Mouse (Mus musculus): ENCODE measurements around the gene B3gnt4. TPM values are rescaled to one million over a fixed set of nuclear protein-coding genes. Genes with fewer than 3 reads are reported as not detected.
"Not testable (repeated sequence)": the region's sequence is repeated elsewhere in the genome, so short reads cannot be mapped to it uniquely, and the experiment has no call there.

B3gnt4 gene
- polyA plus RNA-seq, 1 experiment from 2014 or later: 0.46 TPM

GRCm38 (mm10) chr5:123489112-123489785, 21.0 kb upstream of the B3gnt4 start, which contains the start of the genes Lrrc43 and Il31:
TSS of gene Lrrc43 (plus strand) at chr5:123489305.
TSS of gene Il31 (minus strand) at chr5:123489489.
- Histone ChIP-seq H3K27me3 (ENCODE audit: insufficient read depth, low read length) (no peaks in the 10 kb centered on the region), H3K4me2 (ENCODE audit: low read length) (peak within 1 kb of the TSS; percentile 40), H3K36me3 (ENCODE audit: insufficient read depth, low read length) (no peaks in the 10 kb centered on the region), H3K4me3 (replicated peaks; ENCODE audit: low read depth, low read length) (no peak within 1 kb of the TSS), H3K4me1 (replicated peaks; ENCODE audit: insufficient read depth, low read length) (0 out of 2 replicates have a peak, but pooled peaks cover 4% of the 10 kb centered on the region), H3K9ac (ENCODE audit: low read depth, low read length) (no peak within 1 kb of the TSS), H3K9me3 (replicated peaks; ENCODE audit: low read length) (no peaks in the 10 kb centered on the region), H3K27ac (no peak within 1 kb of the TSS)
- 9% methylated on average over 25 of the region's 25 CpGs for WGBS
- no peak for TF ChIP-seq CTCF (IDR thresholded peaks at IDR 0.05; ENCODE audit: low read depth)
- DNase-seq (ENCODE audit: low spot score): peak; percentile 29
- peak; percentile 54; the same call in 1 of the 2 replicates for ATAC-seq (replicated peaks; ENCODE audit: low FRiP score, low read depth)

GRCm38 (mm10) chr5:123489935-123490334, 20.3 kb upstream of the B3gnt4 start:
- no peak overlapping the region for H3K27ac ChIP-seq
- ATAC-seq (replicated peaks; ENCODE audit: low FRiP score, low read depth): no peak
- WGBS: 28% methylated on average over 9 of the region's 9 CpGs

DNA sequence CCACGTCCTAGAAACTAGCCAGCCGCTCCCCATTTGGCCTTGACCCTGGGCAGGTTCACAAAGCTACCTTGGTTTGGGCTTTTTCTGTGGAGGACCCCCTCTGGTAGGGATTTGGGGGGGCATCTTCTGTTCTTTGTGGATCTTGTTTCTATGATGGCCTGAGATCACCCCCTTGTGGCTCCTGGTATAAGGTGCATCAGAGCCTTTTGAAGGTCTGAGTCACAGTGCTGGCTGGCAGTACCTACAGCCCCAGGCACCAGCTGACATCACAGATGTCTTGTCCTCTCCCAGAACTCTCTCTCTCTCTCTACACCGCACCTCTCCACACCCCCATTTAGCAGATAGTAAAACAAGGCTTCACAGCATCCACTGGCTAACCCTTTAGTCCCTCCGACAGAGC, 10.5 kb upstream of the B3gnt4 start:
- DNase-seq (ENCODE audit: low spot score) (peak; percentile 44), ATAC-seq (replicated peaks; ENCODE audit: low FRiP score, low read depth) (no peak)
- Histone ChIP-seq H3K9ac (ENCODE audit: low read depth, low read length) (no peak overlapping the region), H3K36me3 (ENCODE audit: insufficient read depth, low read length) (no peaks in the 10 kb centered on the region), H3K4me3 (replicated peaks; ENCODE audit: low read depth, low read length) (no peak overlapping the region), H3K9me3 (replicated peaks; ENCODE audit: low read length) (no peaks in the 10 kb centered on the region), H3K4me1 (replicated peaks; ENCODE audit: insufficient read depth, low read length) (no peaks in the 10 kb centered on the region), H3K27ac (no peak overlapping the region), H3K4me2 (ENCODE audit: low read length) (no peak overlapping the region), H3K27me3 (ENCODE audit: insufficient read depth, low read length) (no peaks in the 10 kb centered on the region)
- peak; percentile 68 for TF ChIP-seq CTCF (IDR thresholded peaks at IDR 0.05; ENCODE audit: low read depth)
- WGBS: 38% methylated on average over 4 of the region's 4 CpGs

More at GRCm38 (mm10) chr5:123489935-123490334, 20.3 kb upstream of the B3gnt4 start:
- Histone ChIP-seq H3K4me3 (replicated peaks; ENCODE audit: low read depth, low read length) (no peak overlapping the region), H3K9me3 (replicated peaks; ENCODE audit: low read length) (no peaks in the 10 kb centered on the region), H3K27me3 (ENCODE audit: insufficient read depth, low read length) (no peaks in the 10 kb centered on the region), H3K4me1 (replicated peaks; ENCODE audit: insufficient read depth, low read length) (0 out of 2 replicates have a peak, but pooled peaks cover 4% of the 10 kb centered on the region), H3K9ac (ENCODE audit: low read depth, low read length) (no peak overlapping the region), H3K4me2 (ENCODE audit: low read length) (no peak overlapping the region), H3K36me3 (ENCODE audit: insufficient read depth, low read length) (no peaks in the 10 kb centered on the region)
- TF ChIP-seq CTCF (IDR thresholded peaks at IDR 0.05; ENCODE audit: low read depth): no peak
- DNase-seq (ENCODE audit: low spot score): peak; percentile 27

- Histone ChIP-seq H3K27ac (no peak overlapping the region), H3K4me2 (ENCODE audit: low read length) (no peak overlapping the region), H3K27me3 (ENCODE audit: insufficient read depth, low read length) (no peaks in the 10 kb centered on the region), H3K4me3 (replicated peaks; ENCODE audit: low read depth, low read length) (no peak overlapping the region), H3K9me3 (replicated peaks; ENCODE audit: low read length) (no peaks in the 10 kb centered on the region), H3K36me3 (ENCODE audit: insufficient read depth, low read length) (no peaks in the 10 kb centered on the region), H3K4me1 (replicated peaks; ENCODE audit: insufficient read depth, low read length) (no peaks in the 10 kb centered on the region), H3K9ac (ENCODE audit: low read depth, low read length) (no peak overlapping the region)
- DNase-seq (ENCODE audit: low spot score) (no peak), ATAC-seq (replicated peaks; ENCODE audit: low FRiP score, low read depth) (no peak)
- WGBS: 68% methylated on average over 4 of the region's 4 CpGs
- no peak for TF ChIP-seq CTCF (IDR thresholded peaks at IDR 0.05; ENCODE audit: low read depth)
These were observed 8.3 kb upstream of the B3gnt4 start for GRCm38 (mm10) chr5:123501973-123502372.

- Histone ChIP-seq H3K4me1 (replicated peaks; ENCODE audit: insufficient read depth, low read length) (no peaks in the 10 kb centered on the region), H3K9me3 (replicated peaks; ENCODE audit: low read length) (no peaks in the 10 kb centered on the region), H3K27ac (no peak overlapping the region), H3K36me3 (ENCODE audit: insufficient read depth, low read length) (0 out of 2 replicates have a peak, but pooled peaks cover 5% of the 10 kb centered on the region), H3K9ac (ENCODE audit: low read depth, low read length) (peak overlapping the region; percentile 52), H3K4me2 (ENCODE audit: low read length) (peak overlapping the region; percentile 92), H3K4me3 (replicated peaks; ENCODE audit: low read depth, low read length) (peak overlapping the region; percentile 53), H3K27me3 (ENCODE audit: insufficient read depth, low read length) (no peaks in the 10 kb centered on the region)
- peak; percentile 86 for ATAC-seq (replicated peaks; ENCODE audit: low FRiP score, low read depth)
- WGBS: under 1% methylated on average over 58 of the region's 59 CpGs
- peak; percentile 31 for TF ChIP-seq CTCF (IDR thresholded peaks at IDR 0.05; ENCODE audit: low read depth)
- DNase-seq (ENCODE audit: low spot score): peak; percentile 92
These were observed 2.1 kb upstream of the B3gnt4 start for GRCm38 (mm10) chr5:123507936-123508723.

DNA sequence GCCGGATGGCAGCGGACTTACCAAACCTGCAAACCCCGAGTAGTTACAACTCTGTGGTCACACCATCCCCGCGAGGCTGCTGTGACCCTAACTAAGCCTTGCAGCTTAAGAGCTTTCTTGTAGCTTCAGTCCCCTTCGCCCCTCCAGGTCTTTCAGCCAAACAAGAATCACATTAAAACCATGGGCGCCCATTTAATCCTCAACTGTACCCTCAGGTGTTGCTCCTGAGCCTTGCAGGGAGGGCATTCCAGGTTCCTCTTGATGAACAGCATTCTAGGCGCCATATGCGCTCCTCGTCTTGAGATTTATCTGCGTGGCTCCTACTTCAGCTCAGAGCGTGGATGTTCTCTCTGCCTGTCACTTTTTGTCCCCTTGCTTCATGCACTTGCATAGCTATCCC, 1.3 kb upstream of the B3gnt4 start:
- Histone ChIP-seq H3K36me3 (ENCODE audit: insufficient read depth, low read length) (0 out of 2 replicates have a peak, but pooled peaks cover 5% of the 10 kb centered on the region), H3K27me3 (ENCODE audit: insufficient read depth, low read length) (no peaks in the 10 kb centered on the region), H3K9me3 (replicated peaks; ENCODE audit: low read length) (no peaks in the 10 kb centered on the region), H3K4me2 (ENCODE audit: low read length) (peak overlapping the region; percentile 92), H3K9ac (ENCODE audit: low read depth, low read length) (peak overlapping the region; percentile 52; the same call in 1 of the 2 replicates), H3K4me1 (replicated peaks; ENCODE audit: insufficient read depth, low read length) (no peaks in the 10 kb centered on the region), H3K4me3 (replicated peaks; ENCODE audit: low read depth, low read length) (peak overlapping the region; percentile 53), H3K27ac (no peak overlapping the region)
- no peak for DNase-seq (ENCODE audit: low spot score)
- no peak for ATAC-seq (replicated peaks; ENCODE audit: low FRiP score, low read depth)
- TF ChIP-seq CTCF (IDR thresholded peaks at IDR 0.05; ENCODE audit: low read depth): no peak
- WGBS: 7% methylated on average over 12 of the region's 12 CpGs

GRCm38 (mm10) chr5:123511426-123511825, 1.2 kb downstream of the B3gnt4 start:
- not testable (repeated sequence) for H3K27me3 ChIP-seq (ENCODE audit: insufficient read depth, low read length); H3K9me3 ChIP-seq (replicated peaks; ENCODE audit: low read length); H3K4me3 ChIP-seq (replicated peaks; ENCODE audit: low read depth, low read length); H3K36me3 ChIP-seq (ENCODE audit: insufficient read depth, low read length); H3K4me1 ChIP-seq (replicated peaks; ENCODE audit: insufficient read depth, low read length); ATAC-seq (replicated peaks; ENCODE audit: low FRiP score, low read depth); H3K27ac ChIP-seq; DNase-seq (ENCODE audit: low spot score); H3K4me2 ChIP-seq (ENCODE audit: low read length); H3K9ac ChIP-seq (ENCODE audit: low read depth, low read length)
- 85% methylated on average over 3 of the region's 3 CpGs for WGBS

Measured in kidney, postnatal 0 days (tissue).